ENCODE assay signal across 11 mouse cellular contexts in genomic region chr13:63270191-63270590, GRCm38 (mm10).
DNase-seq lines count a peak whose midpoint lies in the region; ATAC-seq and TF ChIP-seq lines count a peak whose summit lies in the region.
"Had no signal": no experiment of that assay in that cellular context is flagged by ENCODE, and none has a peak within 500 bp of the region (broad histone marks: within the 10 kb centered on the region; RNA-seq: fewer than 3 reads in every experiment).

No protein-coding gene starts in this region.

- H3K9ac ChIP-seq in limb, embryonic 15.5 days: no peak overlapping the region
- H3K9ac ChIP-seq: liver, embryonic 15.5 days had no signal

- ATAC-seq in limb, embryonic 15.5 days (ENCODE audit: insufficient number of reproducible peaks, low FRiP score, low TSS enrichment, low read depth): no peak
- ATAC-seq: Patski had no signal

- H3K4me1 ChIP-seq in limb, embryonic 15.5 days: peaks cover 65% of the 10 kb centered on the region

- peaks cover 10% of the 10 kb centered on the region; the same call in 1 of the 2 replicates for H3K36me3 ChIP-seq in limb, embryonic 15.5 days
- H3K36me3 ChIP-seq: liver, embryonic 15.5 days had no signal

- intact Hi-C loops in gastrocnemius, adult 2 months (cut with DNase I): no loop called here

- DNase-seq in gastrocnemius, adult 2 months: no peak
- no peak for DNase-seq in gastrocnemius, adult 8-10 months (ENCODE audit: low spot score in 2 of 2)
- peak; percentile 67 to 80 for DNase-seq in lung, adult 18-20 months
- no peak for DNase-seq in lung, postnatal 14 days
- no peak for DNase-seq in urinary bladder, postnatal 36 days (ENCODE audit: low spot score in 2 of 2)
- no peak for DNase-seq in adipocyte (ENCODE audit: low spot score)
- no peak for DNase-seq in MN1 (ENCODE audit: low spot score)
- DNase-seq: cerebellum, adult 9-10 months had no signal

- no peaks in the 10 kb centered on the region for H3K27me3 ChIP-seq in limb, embryonic 15.5 days
- H3K27me3 ChIP-seq: liver, embryonic 15.5 days; Patski had no signal

- H3K4me2 ChIP-seq in limb, embryonic 15.5 days: peak overlapping the region; percentile 23
- H3K4me2 ChIP-seq: liver, embryonic 15.5 days had no signal

- H3K4me3 ChIP-seq in gastrocnemius, adult 2 months: peak overlapping the region; percentile 57
- no peak overlapping the region for H3K4me3 ChIP-seq in limb, embryonic 15.5 days
- H3K4me3 ChIP-seq: liver, embryonic 15.5 days had no signal

- peak overlapping the region; percentile 86 for H3K27ac ChIP-seq in gastrocnemius, adult 2 months
- peak overlapping the region; percentile 71 for H3K27ac ChIP-seq in limb, embryonic 15.5 days
- H3K27ac ChIP-seq: liver, embryonic 15.5 days had no signal

- no peaks in the 10 kb centered on the region for H3K9me3 ChIP-seq in limb, embryonic 15.5 days
- H3K9me3 ChIP-seq: liver, embryonic 15.5 days had no signal

- no peak for TF ChIP-seq CTCF in gastrocnemius, adult 2 months (IDR thresholded peaks at IDR 0.05)

- 29% methylated on average over 5 of the region's 5 CpGs for WGBS in limb, embryonic 15.5 days

Comparison
In these comparisons a context has a peak if more than half of its experiments do, and no peak if none do; other contexts are left out.
1. DNase-seq: peak in lung, adult 18-20 months (2 of 2); none in gastrocnemius, adult 2 months (single experiment), gastrocnemius, adult 8-10 months (0 of 2), lung, postnatal 14 days (single experiment), urinary bladder, postnatal 36 days (0 of 2), adipocyte (single experiment) and MN1 (single experiment).